Mouse (Mus musculus) cerebellum, adult 2 months (tissue): ENCODE data around the gene Cfap299. TPM values are rescaled to one million over a fixed set of nuclear protein-coding genes. Genes with fewer than 3 reads are reported as not detected.

Source experiments
- DNase-seq, 2 experiments: peaks; one replicate each; pipeline ENCODE4 v3.0.0; 2021
- H3K27ac ChIP-seq: fragments of 200-500 bp; 2 replicates; pipeline ENCODE4 v1.5.1; 2012; ENCODE audit warnings: low read length, control low read depth, inconsistent platforms; ENCODE audit not compliant: insufficient read depth
- H3K27me3 ChIP-seq: fragments of 200-500 bp; 2 replicates; pipeline ENCODE4 v1.6.1; 2012; ENCODE audit warnings: inconsistent platforms, mild to moderate bottlenecking, low read length, moderate library complexity; ENCODE audit not compliant: control insufficient read depth, insufficient read depth
- H3K4me1 ChIP-seq: fragments of 200-500 bp; 2 replicates; pipeline ENCODE4 v1.6.1; 2011; ENCODE audit warnings: low read length; ENCODE audit not compliant: control insufficient read depth, insufficient read depth
- H3K4me3 ChIP-seq: fragments of 200-500 bp; replicated peaks from 2 replicates; pipeline ENCODE3; 2011; ENCODE audit warnings: mild to moderate bottlenecking, low read depth, low read length, control low read depth; ENCODE audit not compliant: insufficient read depth
- CTCF ChIP-seq: fragments of 200-500 bp; IDR thresholded peaks from 2 replicates; pipeline ENCODE4 v1.5.1; 2011; ENCODE audit warnings: low read depth, mild to moderate bottlenecking, control low read depth, low read length, moderate library complexity, borderline replicate concordance; ENCODE audit not compliant: insufficient read depth
- POLR2A ChIP-seq: fragments of 200-500 bp; IDR thresholded peaks from 2 replicates; pipeline ENCODE4 v1.6.1; 2011; ENCODE audit warnings: low read length, control low read depth, borderline replicate concordance; ENCODE audit not compliant: insufficient read depth
- WGBS: fragments of 180-500 bp; shearing (Covaris S2); methylation state at CpG from one replicate; pipeline ENCODE4 v1.1.7; 2018; 5-methylcytosine and 5-hydroxymethylcytosine counted together
- polyA plus RNA-seq: library from polyadenylated mRNA; depleted of rRNA; stranded (reverse); fragments of >200 nt; gene quantifications from 2 replicates; pipeline ENCODE4 v1.2.3, GENCODE M21; 2012; rRNA removed

Cfap299 gene
- polyA plus RNA-seq, result 0.82 and 0.85 TPM in 2 replicates

DNA sequence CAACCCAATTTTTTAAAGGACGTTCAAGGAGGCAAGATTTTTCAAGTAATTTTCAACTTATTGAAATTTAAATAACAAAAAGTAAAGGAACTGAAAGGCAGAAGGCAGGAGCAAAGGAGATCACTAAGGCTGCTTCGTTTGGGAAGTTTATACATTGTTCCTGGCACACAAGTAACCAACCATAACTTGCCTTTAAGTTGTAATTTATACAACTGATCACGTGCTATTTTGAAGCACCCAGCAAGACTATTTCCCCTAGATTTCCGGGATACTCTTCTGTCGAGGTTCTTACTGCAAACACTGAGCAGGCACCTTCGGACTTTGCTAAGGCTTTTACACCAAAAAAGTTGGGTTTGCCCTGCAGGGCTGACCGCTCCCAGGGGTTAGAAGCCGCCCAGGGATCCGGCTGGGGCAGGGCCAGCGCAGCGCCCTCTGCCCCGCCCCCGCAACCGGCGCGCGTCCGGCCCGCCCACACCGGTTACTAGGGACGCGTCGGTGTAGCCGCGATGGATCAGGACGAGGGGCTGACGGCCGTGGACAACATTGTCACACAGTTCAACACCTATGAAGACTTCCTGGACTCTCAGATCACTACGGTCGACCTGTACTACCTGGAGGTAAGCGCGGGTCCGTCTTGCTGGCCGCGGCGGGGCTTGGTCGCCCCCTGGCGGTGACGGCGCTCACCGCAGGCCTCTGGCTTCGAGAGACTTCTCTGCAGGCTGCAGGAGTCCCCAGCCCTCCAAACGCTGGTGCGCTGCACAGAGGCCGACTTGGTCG, at the start of gene Cfap299:
Cfap299 (plus strand) TSS at position 457 of the 777 bp plus-strand sequence.
- 2% methylated on average over 46 of the region's 46 CpGs for WGBS
- TF ChIP-seq CTCF (peak; percentile 93), POLR2A (no peak)
- Histone ChIP-seq H3K27me3 (no peaks in the 10 kb centered on the region), H3K4me1 (no peaks in the 10 kb centered on the region), H3K4me3 (peak within 1 kb of the TSS; percentile 83), H3K27ac (no peak within 1 kb of the TSS)
- peak; percentile 74 to 86 for DNase-seq

DNA sequence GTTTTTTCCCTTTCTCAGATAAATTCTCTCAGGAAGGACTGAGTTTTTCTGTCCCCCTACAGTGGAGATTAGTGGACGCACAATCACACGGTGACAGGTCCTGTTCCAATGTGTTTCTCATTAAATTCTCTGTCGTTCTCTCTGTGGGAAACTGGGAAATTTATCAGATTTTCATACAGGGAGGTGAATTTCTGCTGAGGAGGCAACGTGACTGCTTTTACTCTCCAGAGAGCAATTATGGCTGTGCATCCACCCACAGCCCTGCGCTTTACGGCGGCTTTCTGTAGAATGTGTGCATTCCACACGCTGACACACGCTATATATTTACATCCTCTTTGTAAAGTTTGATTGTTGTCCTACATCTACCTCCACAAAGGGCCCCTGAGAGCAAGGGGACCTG, 47.1 kb upstream of the Cfap299 start:
- TF ChIP-seq CTCF (no peak), POLR2A (no peak)
- no peak for DNase-seq
- Histone ChIP-seq H3K4me1 (no peaks in the 10 kb centered on the region), H3K4me3 (no peak overlapping the region), H3K27me3 (no peaks in the 10 kb centered on the region; the same call in 1 of the 2 replicates), H3K27ac (no peak overlapping the region)
- WGBS, result 44% methylated on average over 9 of the region's 9 CpGs

DNA sequence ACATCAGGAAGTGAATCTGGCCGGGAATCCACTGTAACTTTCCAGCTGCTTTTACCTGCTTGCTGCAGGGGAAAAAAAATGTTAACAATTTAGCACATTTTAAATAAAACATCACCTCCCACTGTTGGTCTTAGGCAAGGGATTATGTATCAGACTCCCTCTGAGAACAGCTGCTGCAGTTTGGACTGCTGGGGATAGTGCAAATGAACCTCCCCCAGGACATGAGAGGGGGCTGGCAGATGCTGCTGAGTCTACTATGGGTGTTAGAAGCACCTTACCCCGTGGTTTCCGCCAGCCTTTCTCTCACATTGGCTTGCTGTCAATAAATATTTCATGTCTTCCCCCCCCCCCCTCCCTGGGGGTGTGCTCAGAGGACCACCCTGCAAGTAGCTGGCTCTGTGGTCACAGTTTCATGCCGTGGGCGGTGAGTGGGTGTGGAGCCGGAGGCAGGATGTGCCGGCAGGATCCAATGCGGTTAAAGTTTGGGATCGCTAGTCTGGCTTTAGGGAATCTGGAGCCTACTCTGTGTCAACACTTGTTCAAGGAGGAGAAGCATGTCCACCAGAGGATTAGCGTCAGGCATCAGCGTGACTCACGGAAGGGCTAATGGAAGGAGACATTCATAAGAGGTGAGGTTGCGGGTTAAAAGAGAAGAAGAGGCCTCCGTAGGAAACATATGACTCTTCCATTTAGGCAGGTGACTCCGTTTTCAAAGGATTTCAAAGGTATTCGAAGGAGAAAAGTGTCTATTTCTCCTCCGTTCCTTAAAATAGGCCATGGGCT, 45.2 kb upstream of the Cfap299 start:
- Histone ChIP-seq H3K4me3 (no peak overlapping the region), H3K27me3 (no peaks in the 10 kb centered on the region; the same call in 1 of the 2 replicates), H3K4me1 (no peaks in the 10 kb centered on the region), H3K27ac (no peak overlapping the region)
- no peak for DNase-seq
- 48% methylated on average over 17 of the region's 17 CpGs for WGBS
- TF ChIP-seq POLR2A (no peak), CTCF (no peak)

DNA sequence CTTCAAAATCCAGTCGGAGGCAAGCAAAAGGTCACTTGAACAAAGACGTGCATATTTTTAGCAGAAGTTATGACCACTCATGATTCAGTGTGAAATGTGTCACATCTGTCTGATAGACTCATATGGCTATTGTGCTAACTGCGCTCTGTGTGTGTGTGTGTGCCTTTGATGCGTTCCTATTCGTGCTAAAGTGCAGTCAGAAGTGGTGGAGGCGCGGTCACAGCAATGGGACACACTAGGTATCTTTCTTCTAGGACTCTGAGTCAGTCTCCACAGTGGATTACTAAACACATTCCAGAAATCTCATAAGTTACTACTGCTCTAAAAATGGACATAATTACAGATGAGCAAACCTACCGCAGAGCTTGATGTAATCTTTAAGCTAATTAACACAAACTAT, 38.5 kb upstream of the Cfap299 start:
- H3K27ac ChIP-seq, result no peak overlapping the region
- DNase-seq, result no peak
- no peak for TF ChIP-seq CTCF
- no peak for TF ChIP-seq POLR2A
- H3K27me3 ChIP-seq, result no peaks in the 10 kb centered on the region; the same call in 1 of the 2 replicates
- H3K4me1 ChIP-seq, result 0 out of 2 replicates have a peak, but pooled peaks cover 3% of the 10 kb centered on the region
- H3K4me3 ChIP-seq, result no peak overlapping the region
- 86% methylated on average over 8 of the region's 8 CpGs for WGBS

DNA sequence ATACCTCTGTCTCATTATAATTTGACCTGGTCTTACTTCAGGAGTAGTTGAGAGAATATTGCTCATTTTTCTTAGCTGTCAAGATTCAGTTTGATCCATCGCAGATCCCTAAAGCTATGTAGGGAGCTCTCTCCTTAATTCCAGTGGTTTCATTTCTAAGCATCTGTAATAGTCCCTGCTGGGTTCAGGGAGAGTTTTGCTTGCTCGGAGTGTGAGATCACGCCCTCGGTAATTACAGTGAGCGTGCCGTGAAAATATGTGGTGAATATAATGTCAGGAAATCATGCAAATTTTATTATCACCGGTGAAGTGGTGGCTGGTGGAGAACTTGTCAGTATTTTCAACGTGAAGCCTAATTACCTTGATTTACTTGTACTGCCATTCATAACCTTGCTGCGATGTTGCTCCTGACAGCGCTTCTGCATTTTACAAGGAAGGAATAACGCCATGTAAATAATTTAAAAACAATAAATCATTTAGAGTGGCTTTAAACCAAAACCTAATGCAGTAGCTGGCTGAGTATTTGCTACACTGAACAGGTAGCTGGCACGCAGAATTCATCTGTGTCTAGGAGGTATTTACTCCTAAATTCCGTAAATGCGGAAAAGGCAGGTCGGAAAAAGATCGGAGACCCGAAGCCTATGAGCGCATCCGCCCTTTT, 36.6 kb upstream of the Cfap299 start:
- TF ChIP-seq CTCF (no peak), POLR2A (no peak)
- Histone ChIP-seq H3K27ac (no peak overlapping the region), H3K27me3 (no peaks in the 10 kb centered on the region; the same call in 1 of the 2 replicates), H3K4me1 (0 out of 2 replicates have a peak, but pooled peaks cover 3% of the 10 kb centered on the region), H3K4me3 (no peak overlapping the region)
- DNase-seq, result no peak
- WGBS, result 11% methylated on average over 19 of the region's 19 CpGs

DNA sequence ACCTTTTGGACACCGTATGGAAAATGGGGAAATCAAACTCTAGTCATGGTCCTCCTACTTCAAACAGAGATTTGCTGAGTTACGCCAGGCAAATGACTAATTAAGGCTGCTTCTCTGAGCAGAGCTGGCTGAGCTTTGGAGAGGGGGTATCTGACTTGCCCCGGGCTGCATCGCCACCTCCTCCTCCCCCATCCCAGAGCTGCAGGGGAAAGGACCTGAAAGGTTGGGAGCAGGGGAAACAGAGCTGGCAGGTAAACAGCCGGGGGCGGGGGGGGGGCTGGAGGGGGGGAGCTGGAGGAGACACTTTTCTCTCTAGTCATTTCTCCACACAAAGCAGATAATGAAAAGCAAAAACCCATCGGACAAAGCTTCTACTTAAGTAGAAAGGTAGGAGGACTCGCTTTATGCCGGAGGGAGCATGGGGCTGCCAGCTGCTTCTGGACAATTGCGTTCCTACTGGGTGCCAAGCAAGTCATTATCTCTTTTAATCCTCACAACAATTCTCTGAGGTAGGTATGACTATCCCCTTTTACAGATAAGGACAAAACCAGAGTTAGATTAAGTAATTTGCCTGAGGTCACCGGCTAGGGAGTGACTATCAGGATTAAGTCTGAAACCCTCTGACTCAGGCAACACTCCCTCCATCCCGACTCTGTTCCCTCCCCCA, 35.9 kb upstream of the Cfap299 start:
- TF ChIP-seq CTCF (no peak), POLR2A (no peak)
- no peak overlapping the region for H3K27ac ChIP-seq
- no peak for DNase-seq

DNA sequence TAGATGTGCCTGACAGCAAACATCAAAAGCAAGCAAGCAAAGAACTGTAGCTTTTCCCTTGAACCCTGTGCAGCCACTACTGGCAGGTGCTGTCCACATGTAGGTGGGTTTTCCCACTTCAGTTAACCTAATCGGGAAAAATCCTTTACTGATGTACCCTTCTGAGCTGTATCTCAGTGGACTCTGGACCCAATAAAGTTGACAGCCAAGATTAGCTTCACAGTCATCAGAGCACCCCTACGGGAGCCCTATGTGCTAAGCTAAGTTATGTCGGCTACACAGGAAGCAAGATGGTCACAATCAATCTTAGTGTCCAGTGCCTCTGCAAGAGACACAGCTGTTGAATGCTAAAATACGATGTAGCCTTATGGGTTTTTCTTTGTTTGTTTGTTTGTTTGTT, 29.0 kb upstream of the Cfap299 start:
- DNase-seq, result no peak
- Histone ChIP-seq H3K4me3 (no peak overlapping the region), H3K4me1 (no peaks in the 10 kb centered on the region), H3K27me3 (no peaks in the 10 kb centered on the region), H3K27ac (no peak overlapping the region)
- WGBS, result 94% methylated on average over 4 of the region's 4 CpGs
- TF ChIP-seq POLR2A (no peak), CTCF (no peak)

More for the DNA sequence above, 35.9 kb upstream of the Cfap299 start:
- 7% methylated on average over 12 of the region's 12 CpGs for WGBS
- Histone ChIP-seq H3K4me1 (0 out of 2 replicates have a peak, but pooled peaks cover 3% of the 10 kb centered on the region), H3K4me3 (no peak overlapping the region), H3K27me3 (no peaks in the 10 kb centered on the region; the same call in 1 of the 2 replicates)

DNA sequence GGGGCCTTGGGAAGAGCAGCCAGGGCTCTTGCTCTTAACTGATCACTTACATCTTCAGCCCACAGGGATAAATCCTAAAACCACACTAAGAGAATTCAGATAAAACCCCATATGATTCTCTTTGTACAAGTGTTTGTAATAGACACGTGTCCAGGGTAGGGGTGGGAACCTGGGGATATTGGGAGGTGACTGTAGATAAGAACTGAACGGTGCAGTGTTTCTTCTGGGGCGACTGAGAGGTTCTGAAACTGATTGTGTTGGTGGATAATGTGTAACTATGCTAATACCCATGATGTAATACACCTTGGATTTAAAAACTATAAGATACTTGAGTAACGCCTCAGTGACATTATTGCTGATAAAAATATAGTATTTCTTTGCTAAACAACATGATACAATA, 23.4 kb upstream of the Cfap299 start:
- Histone ChIP-seq H3K4me1 (no peaks in the 10 kb centered on the region), H3K4me3 (no peak overlapping the region), H3K27ac (no peak overlapping the region), H3K27me3 (no peaks in the 10 kb centered on the region)
- TF ChIP-seq CTCF (no peak), POLR2A (no peak)
- DNase-seq, result no peak
- 95% methylated on average over 4 of the region's 4 CpGs for WGBS
